Mouse (Mus musculus): ENCODE data around the gene Wdr49.

DNA sequence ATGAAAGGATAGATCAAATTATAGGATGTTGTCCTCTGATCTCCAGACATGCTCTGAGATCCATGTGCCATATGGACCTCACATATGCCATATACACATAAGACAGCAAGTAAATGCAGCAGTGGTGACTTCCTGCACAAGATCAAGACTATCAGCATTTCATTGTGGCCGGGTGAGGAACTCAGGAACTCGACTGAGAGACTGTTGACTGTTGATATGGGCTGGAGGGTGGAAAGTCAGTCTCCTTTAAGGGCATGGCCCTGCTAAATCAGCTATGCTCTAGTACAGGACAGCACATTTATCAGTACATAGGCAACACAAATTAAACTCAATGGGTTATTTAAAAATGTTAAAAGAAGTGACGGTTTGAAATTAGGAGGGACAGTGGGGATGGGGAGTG lies 173.7 kb downstream of the Wdr49 start:
- TF ChIP-seq CTCF (IDR thresholded peaks at IDR 0.05; ENCODE audit: borderline replicate concordance, extremely low read depth, insufficient read depth, insufficient read length) (no peak), POLR2A (IDR thresholded peaks at IDR 0.05; ENCODE audit: borderline replicate concordance, extremely low read depth, insufficient read depth, insufficient read length, poor library complexity, severe bottlenecking) (no peak)
